Mouse (Mus musculus) liver, adult 2 months (tissue): ENCODE data around the gene Plppr4.

ENCODE experiments used
- CTCF ChIP-seq: fragments of 200-500 bp; IDR thresholded peaks from 2 replicates; pipeline ENCODE4 v1.5.1; 2011; ENCODE audit warnings: low read depth, low read length, control low read depth
- POLR2A ChIP-seq: fragments of 200-500 bp; IDR thresholded peaks from 2 replicates; pipeline ENCODE4 v1.6.1; 2011; ENCODE audit warnings: low read length, control low read depth; ENCODE audit not compliant: insufficient read depth; ENCODE audit errors: extremely low read depth

- TF ChIP-seq CTCF, result no peak
- TF ChIP-seq POLR2A, result no peak
Measured at GRCm38 (mm10) chr3:117300735-117301271, 59.9 kb downstream of the Plppr4 start.
